22 mouse cellular contexts compared by ENCODE assay signal in the genomic region with DNA sequence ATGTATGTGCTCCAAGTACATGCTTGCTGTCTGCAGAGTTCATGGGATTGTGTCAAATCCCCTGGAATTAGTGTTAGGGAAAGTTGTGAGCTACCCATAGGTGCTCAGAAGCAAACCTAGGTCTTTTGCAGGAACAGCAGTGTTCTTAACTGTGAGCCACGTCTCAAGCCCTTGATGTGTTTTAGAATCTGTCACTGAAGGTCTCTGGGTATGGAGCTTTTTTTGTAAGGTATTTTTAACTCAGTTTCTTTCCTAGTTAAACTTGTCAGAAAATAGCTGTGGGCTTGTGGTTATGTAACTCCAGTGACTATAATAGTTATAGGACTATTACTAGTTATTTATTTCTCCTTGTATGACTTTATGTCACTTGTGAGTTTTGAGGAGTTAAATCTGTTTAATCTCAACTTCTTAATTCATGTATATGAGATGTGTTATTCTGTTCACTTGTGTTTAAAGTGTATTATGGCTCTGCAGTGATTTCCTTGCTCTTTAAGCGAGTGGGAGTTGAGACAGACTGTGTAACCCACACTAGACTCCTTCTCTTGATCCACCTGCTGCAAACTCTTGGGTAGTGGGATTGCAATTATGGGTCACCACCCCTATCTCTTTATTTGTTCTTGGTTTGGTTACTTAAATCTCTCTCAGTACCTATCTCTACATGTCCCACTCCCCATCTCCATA. TPM values are rescaled to one million over a fixed set of nuclear protein-coding genes. Genes with fewer than 3 reads are reported as not detected.
DNase-seq lines count a peak whose midpoint lies in the region; ATAC-seq and TF ChIP-seq lines count a peak whose summit lies in the region.
"Had no signal": no experiment of that assay in that cellular context is flagged by ENCODE, and none has a peak within 500 bp of the region (broad histone marks: within the 10 kb centered on the region; RNA-seq: fewer than 3 reads in every experiment).

No protein-coding gene starts in this region.

- no peak overlapping the region for H3K4me2 ChIP-seq in heart, embryonic 16.5 days (ENCODE audit: low read depth, low read length)
- H3K4me2 ChIP-seq in midbrain, embryonic 16.5 days (ENCODE audit: low read length): no peak overlapping the region
- H3K4me2 ChIP-seq: embryonic facial prominence, embryonic 13.5 days; embryonic facial prominence, embryonic 15.5 days; forebrain, embryonic 13.5 days had no signal

- intact Hi-C loops in left cerebral cortex, adult 2 months (cut with DNase I): no loop called here
- intact Hi-C loops in left cerebral cortex, postnatal 4 days (cut with DNase I): no loop called here

- no peak for TF ChIP-seq CTCF in left cerebral cortex, adult 2 months (IDR thresholded peaks at IDR 0.05)
- no peak for TF ChIP-seq CTCF in cortical plate, adult 2 months (IDR thresholded peaks at IDR 0.05; ENCODE audit: extremely low read depth, insufficient read depth, low read length)

- WGBS in heart, embryonic 16.5 days: 55% methylated on average over 2 of the region's 2 CpGs
- WGBS in midbrain, embryonic 16.5 days: 79% methylated on average over 2 of the region's 2 CpGs

- DNase-seq in heart, postnatal 4 days: no peak
- no peak for DNase-seq in left cerebral cortex, adult 2 months (ENCODE audit: extremely low spot score in 1 of 2, low spot score in 2 of 2)
- no peak for DNase-seq in left cerebral cortex, postnatal 4 days
- DNase-seq in brain, adult 2 months (ENCODE audit: low read depth, low spot score): peak; percentile 52
- DNase-seq: adrenal gland, adult 2 months; adrenal gland, postnatal 10 days; adrenal gland, postnatal 25 days; cerebellum, adult 11-12 months; cerebellum, adult 2 months; cerebellum, adult 9-10 months; cerebellum, postnatal 10 days; cerebellum, postnatal 25 days; embryo, embryonic 11 days had no signal

- H3K9ac ChIP-seq in heart, embryonic 16.5 days (ENCODE audit: low read length): no peak overlapping the region
- H3K9ac ChIP-seq in midbrain, embryonic 16.5 days (ENCODE audit: low read depth, low read length): no peak overlapping the region
- H3K9ac ChIP-seq: embryonic facial prominence, embryonic 13.5 days; embryonic facial prominence, embryonic 15.5 days; forebrain, embryonic 13.5 days had no signal

- no peaks in the 10 kb centered on the region for H3K9me3 ChIP-seq in heart, embryonic 16.5 days (replicated peaks; ENCODE audit: control insufficient read depth, low read length)
- H3K9me3 ChIP-seq in midbrain, embryonic 16.5 days (replicated peaks; ENCODE audit: control insufficient read depth, low read length, poor library complexity, severe bottlenecking): no peaks in the 10 kb centered on the region
- H3K9me3 ChIP-seq: embryonic facial prominence, embryonic 13.5 days; embryonic facial prominence, embryonic 15.5 days; forebrain, embryonic 13.5 days had no signal

- no peak for ATAC-seq in heart, embryonic 16.5 days (replicated peaks; ENCODE audit: extremely low read depth, insufficient read depth, low FRiP score)
- ATAC-seq in erythroid progenitor cell, adult 5-6 weeks (replicated peaks; ENCODE audit: low FRiP score, poor library complexity, severe bottlenecking): no peak
- no peak for ATAC-seq in midbrain, embryonic 16.5 days
- ATAC-seq: forebrain, embryonic 13.5 days; forebrain, embryonic 16.5 days had no signal

- no peaks in the 10 kb centered on the region for H3K27me3 ChIP-seq in heart, embryonic 16.5 days (ENCODE audit: control insufficient read depth, insufficient read depth, low read length)
- H3K27me3 ChIP-seq in midbrain, embryonic 16.5 days (ENCODE audit: control insufficient read depth, insufficient read depth, low read depth, low read length): no peaks in the 10 kb centered on the region
- H3K27me3 ChIP-seq: embryonic facial prominence, embryonic 13.5 days; embryonic facial prominence, embryonic 15.5 days; forebrain, embryonic 13.5 days had no signal

- peak overlapping the region; percentile 35; the same call in 1 of the 2 replicates for H3K27ac ChIP-seq in heart, embryonic 16.5 days (ENCODE audit: low read length)
- H3K27ac ChIP-seq in left cerebral cortex, adult 2 months: peak overlapping the region; percentile 8
- peak overlapping the region; percentile 29; the same call in 1 of the 2 replicates for H3K27ac ChIP-seq in cortical plate, adult 2 months (ENCODE audit: insufficient read depth, low read length)
- H3K27ac ChIP-seq in midbrain, embryonic 16.5 days (ENCODE audit: low read length): no peak overlapping the region
- H3K27ac ChIP-seq: embryonic facial prominence, embryonic 13.5 days; embryonic facial prominence, embryonic 15.5 days; forebrain, embryonic 13.5 days had no signal

- peaks cover 11% of the 10 kb centered on the region; the same call in 1 of the 2 replicates for H3K4me1 ChIP-seq in heart, embryonic 16.5 days (ENCODE audit: control insufficient read depth, insufficient read depth, low read length)
- H3K4me1 ChIP-seq in cortical plate, adult 2 months (ENCODE audit: control insufficient read depth, insufficient read depth, low read length): peaks cover 11% of the 10 kb centered on the region
- peaks cover 12% of the 10 kb centered on the region for H3K4me1 ChIP-seq in midbrain, embryonic 16.5 days (ENCODE audit: control insufficient read depth, insufficient read depth, low read length)

- no peak for TF ChIP-seq POLR2A in cortical plate, adult 2 months (IDR thresholded peaks at IDR 0.05; ENCODE audit: extremely low read depth, insufficient read depth, low read length)

- H3K36me3 ChIP-seq in heart, embryonic 16.5 days (ENCODE audit: control insufficient read depth, insufficient read depth): peaks cover 21% of the 10 kb centered on the region
- peaks cover 2% of the 10 kb centered on the region; the same call in 1 of the 2 replicates for H3K36me3 ChIP-seq in midbrain, embryonic 16.5 days (ENCODE audit: control insufficient read depth, insufficient read depth, low read length)

- no peak overlapping the region for H3K4me3 ChIP-seq in heart, embryonic 16.5 days (ENCODE audit: low read length)
- H3K4me3 ChIP-seq in left cerebral cortex, adult 2 months: no peak overlapping the region
- no peak overlapping the region for H3K4me3 ChIP-seq in cortical plate, adult 2 months (ENCODE audit: insufficient read depth, low read length)
- no peak overlapping the region for H3K4me3 ChIP-seq in midbrain, embryonic 16.5 days (ENCODE audit: low read depth, low read length)
- H3K4me3 ChIP-seq: embryonic facial prominence, embryonic 13.5 days; embryonic facial prominence, embryonic 15.5 days; erythroblast, embryonic 14.5 days; forebrain, embryonic 13.5 days had no signal

RNA-seq across cellular contexts. Expression of a gene that starts 5.9 kb away (rescaled TPM):
- polyA plus RNA-seq in heart, embryonic 16.5 days (2015; fragmentation: Nextera tagmentation; extraction: Ambion mirVana): 51.0 and 59.1 TPM in 2 replicates
- 10 to 100 TPM; 28.4 to 35.0 TPM for total RNA-seq in heart, postnatal 4 days (2021)
- total RNA-seq in left cerebral cortex, adult 2 months (2021): 10 to 100 TPM; 38.4 to 38.6 TPM
- 10 to 100 TPM; 34.5 to 37.3 TPM for total RNA-seq in left cerebral cortex, postnatal 4 days (2021)
- 79.8 and 89.3 TPM in 2 replicates for polyA plus RNA-seq in cortical plate, adult 2 months (2012; rRNA removed)
- 108 and 132 TPM in 2 replicates for total RNA-seq in erythroid progenitor cell, adult 5-6 weeks (2015; ENCODE audit: low replicate concordance)
- total RNA-seq in erythroid progenitor cell, adult 5-6 weeks (2017; ENCODE audit: low replicate concordance): 110 and 121 TPM in 2 replicates
- polyA plus RNA-seq in midbrain, embryonic 16.5 days (2015; fragmentation: Nextera tagmentation; extraction: Ambion mirVana): 40.3 and 53.9 TPM in 2 replicates

RNA-seq across cellular contexts. Expression of a gene that starts 6.5 kb away (rescaled TPM):
- 89.3 and 104 TPM in 2 replicates for polyA plus RNA-seq in heart, embryonic 16.5 days (2015; fragmentation: Nextera tagmentation; extraction: Ambion mirVana)
- total RNA-seq in heart, postnatal 4 days (2021): 10 to 100 TPM; 63.8 to 66.8 TPM
- 100 to 1,000 TPM in 1 of 2 experiments, 10 to 100 TPM in 1; 98.6 to 108 TPM for total RNA-seq in left cerebral cortex, adult 2 months (2021)
- 10 to 100 TPM; 29.3 to 29.8 TPM for total RNA-seq in left cerebral cortex, postnatal 4 days (2021)
- polyA plus RNA-seq in cortical plate, adult 2 months (2012; rRNA removed): 90.7 and 94.1 TPM in 2 replicates
- total RNA-seq in erythroid progenitor cell, adult 5-6 weeks (2015; ENCODE audit: low replicate concordance): 191 and 241 TPM in 2 replicates
- 160 and 213 TPM in 2 replicates for total RNA-seq in erythroid progenitor cell, adult 5-6 weeks (2017; ENCODE audit: low replicate concordance)
- polyA plus RNA-seq in midbrain, embryonic 16.5 days (2015; fragmentation: Nextera tagmentation; extraction: Ambion mirVana): 37.9 and 39.6 TPM in 2 replicates

RNA-seq across cellular contexts. Expression of a gene that starts 58.8 kb away (rescaled TPM):
- 143 and 150 TPM in 2 replicates for polyA plus RNA-seq in heart, embryonic 16.5 days (2015; fragmentation: Nextera tagmentation; extraction: Ambion mirVana)
- total RNA-seq in heart, postnatal 4 days (2021): 10 to 100 TPM; 64.0 to 67.8 TPM
- total RNA-seq in left cerebral cortex, adult 2 months (2021): 10 to 100 TPM; 44.1 to 44.8 TPM
- 10 to 100 TPM; 42.6 to 49.1 TPM for total RNA-seq in left cerebral cortex, postnatal 4 days (2021)
- polyA plus RNA-seq in cortical plate, adult 2 months (2012; rRNA removed): 70.6 and 73.0 TPM in 2 replicates
- 71.4 and 112 TPM in 2 replicates for total RNA-seq in erythroid progenitor cell, adult 5-6 weeks (2015; ENCODE audit: low replicate concordance)
- 65.8 and 73.0 TPM in 2 replicates for total RNA-seq in erythroid progenitor cell, adult 5-6 weeks (2017; ENCODE audit: low replicate concordance)
- 105 and 108 TPM in 2 replicates for polyA plus RNA-seq in midbrain, embryonic 16.5 days (2015; fragmentation: Nextera tagmentation; extraction: Ambion mirVana)

RNA-seq across cellular contexts. Expression of a gene that starts 59.1 kb away (rescaled TPM):
- 35.3 and 37.5 TPM in 2 replicates for polyA plus RNA-seq in heart, embryonic 16.5 days (2015; fragmentation: Nextera tagmentation; extraction: Ambion mirVana)
- 10 to 100 TPM; 25.4 to 25.5 TPM for total RNA-seq in heart, postnatal 4 days (2021)
- 10 to 100 TPM; 26.4 to 27.4 TPM for total RNA-seq in left cerebral cortex, adult 2 months (2021)
- total RNA-seq in left cerebral cortex, postnatal 4 days (2021): 10 to 100 TPM; 30.6 to 32.4 TPM
- 22.3 and 22.9 TPM in 2 replicates for polyA plus RNA-seq in cortical plate, adult 2 months (2012; rRNA removed)
- total RNA-seq in erythroid progenitor cell, adult 5-6 weeks (2015; ENCODE audit: low replicate concordance): 41.1 and 67.5 TPM in 2 replicates
- 47.8 and 49.5 TPM in 2 replicates for total RNA-seq in erythroid progenitor cell, adult 5-6 weeks (2017; ENCODE audit: low replicate concordance)
- polyA plus RNA-seq in midbrain, embryonic 16.5 days (2015; fragmentation: Nextera tagmentation; extraction: Ambion mirVana): 31.7 and 32.7 TPM in 2 replicates
